Mouse (Mus musculus) stomach, postnatal 0 days (tissue): Measurements from ENCODE around the gene Gm45140.

ENCODE experiments used
- CTCF ChIP-seq: IDR thresholded peaks from 2 replicates; pipeline ENCODE4 v1.5.1; 2016; ENCODE audit warnings: antibody characterized with exemption, low read depth, mild to moderate bottlenecking, moderate library complexity
- EP300 ChIP-seq: optimal IDR thresholded peaks from 2 replicates; pipeline ENCODE3; 2016; ENCODE audit warnings: antibody characterized with exemption

GRCm38 (mm10) chr6:87776663-87777062, 58.9 kb downstream of the Gm45140 start:
- TF ChIP-seq CTCF (no peak), EP300 (no peak)
